Mouse (Mus musculus): Measurements from ENCODE around the gene Olfr658.

Gene Olfr658

GRCm38 (mm10) chr7:104646841-104647482 is at the start of gene Olfr658:
Olfr658 (minus strand) TSS chr7:104647305.
- peak; percentile 10 to 16 for DNase-seq (ENCODE audit: low spot score in 2 of 2)

GRCm38 (mm10) chr7:104686201-104686600 is 39.1 kb upstream of the Olfr658 start, which contains the start of gene Olfr661:
Olfr661 (plus strand) TSS chr7:104686501.
- no peak for DNase-seq (ENCODE audit: low spot score in 2 of 2)

GRCm38 (mm10) chr7:104666453-104666852 is 19.3 kb upstream of the Olfr658 start, which contains the start of gene Olfr659:
Olfr659 (plus strand) TSS chr7:104666753.
- DNase-seq (ENCODE audit: low spot score in 2 of 2) = no peak

- no peak for DNase-seq (ENCODE audit: low spot score in 2 of 2)
These were observed 22.6 kb downstream of the Olfr658 start, which contains the start of gene Olfr657 for GRCm38 (mm10) chr7:104624494-104624893. Olfr657 (plus strand) TSS chr7:104624794.

GRCm38 (mm10) chr7:104613655-104614054 is 33.5 kb downstream of the Olfr658 start, which contains the start of gene Olfr656:
Olfr656 (plus strand) TSS chr7:104613955.
- DNase-seq (ENCODE audit: low spot score in 2 of 2) = no peak

- no peak for DNase-seq (ENCODE audit: low spot score in 2 of 2)
These were observed 42.4 kb downstream of the Olfr658 start for GRCm38 (mm10) chr7:104604727-104605126.

- peak in 1 of 2 experiments; percentile 7 for DNase-seq (ENCODE audit: low spot score in 2 of 2)
These were observed 43.9 kb downstream of the Olfr658 start for GRCm38 (mm10) chr7:104603173-104603572.

GRCm38 (mm10) chr7:104601679-104602078 is 45.4 kb downstream of the Olfr658 start, which contains the start of gene Olfr655:
Olfr655 (minus strand) TSS chr7:104601779.
- DNase-seq (ENCODE audit: low spot score in 2 of 2) = no peak

Measured in frontal cortex, postnatal 10 days (tissue).